Mouse (Mus musculus) kidney, embryonic 14.5 days (tissue): Measurements from ENCODE around the gene Cct7. TPM values are rescaled to one million over a fixed set of nuclear protein-coding genes. Genes with fewer than 3 reads are reported as not detected.
A peak's percentile ranks its signal among the peaks of the same experiment; 100 is the strongest.

Experiments
- ATAC-seq: fragments of 200-750 bp; cut with Nextera tagmentation; 2 replicates; pipeline ENCODE4 v1.8.0; 2017; ENCODE audit warnings: moderate number of reproducible peaks, mild to moderate bottlenecking, moderate TSS enrichment, moderate library complexity; ENCODE audit not compliant: low FRiP score, low TSS enrichment
- H3K27ac ChIP-seq: fragments of 300-500 bp; sonication (generic); 2 replicates; pipeline ENCODE4 v1.5.1; 2014; ENCODE audit warnings: low read depth, mild to moderate bottlenecking, low read length, moderate library complexity, mixed read lengths
- H3K27me3 ChIP-seq: fragments of 300-500 bp; sonication (generic); 2 replicates; pipeline ENCODE4 v1.6.1; 2014; ENCODE audit warnings: mild to moderate bottlenecking, low read length; ENCODE audit not compliant: control insufficient read depth, insufficient read depth
- H3K36me3 ChIP-seq: fragments of 300-500 bp; sonication (generic); 2 replicates; pipeline ENCODE4 v1.6.1; 2014; ENCODE audit warnings: low read length, mixed read lengths; ENCODE audit not compliant: control insufficient read depth, insufficient read depth
- H3K4me1 ChIP-seq: fragments of 300-500 bp; sonication (generic); 2 replicates; pipeline ENCODE4 v1.6.1; 2014; ENCODE audit warnings: low read length, mixed read lengths; ENCODE audit not compliant: control insufficient read depth, insufficient read depth
- H3K4me2 ChIP-seq: fragments of 300-500 bp; sonication (generic); replicated peaks from 2 replicates; pipeline ENCODE4 v1.6.1; 2014; ENCODE audit warnings: low read depth, mild to moderate bottlenecking, low read length
- H3K4me3 ChIP-seq: fragments of 300-500 bp; sonication (generic); 2 replicates; pipeline ENCODE4 v1.5.1; 2014; ENCODE audit warnings: mild to moderate bottlenecking, low read length
- H3K9ac ChIP-seq: fragments of 300-500 bp; sonication (generic); 2 replicates; pipeline ENCODE4 v1.6.1; 2014; ENCODE audit warnings: low read depth, mild to moderate bottlenecking, low read length, moderate library complexity
- H3K9me3 ChIP-seq: fragments of 300-500 bp; sonication (generic); 2 replicates; pipeline ENCODE4 v1.6.1; 2016; ENCODE audit warnings: low read length; ENCODE audit not compliant: control insufficient read depth
- WGBS: fragments of 180-500 bp; shearing (Covaris S2); extraction: QIAGEN DNeasy Blood & Tissue Kit; methylation state at CpG from one replicate; pipeline ENCODE4 v1.1.7; 2014; 5-methylcytosine and 5-hydroxymethylcytosine counted together
- polyA plus RNA-seq: library from polyadenylated mRNA; unstranded; fragments of >200 nt; fragmentation: Nextera tagmentation; extraction: Ambion mirVana; gene quantifications from 2 replicates; pipeline ENCODE4 v1.2.1, GENCODE M21; 2014

Gene Cct7
- polyA plus RNA-seq, 1 experiment from 2014 or later = 576 TPM

- Histone ChIP-seq H3K9me3 (no peaks in the 10 kb centered on the region), H3K27ac (no peak overlapping the region), H3K9ac (peak overlapping the region; percentile 84), H3K27me3 (no peaks in the 10 kb centered on the region), H3K36me3 (no peaks in the 10 kb centered on the region), H3K4me2 (peak overlapping the region; percentile 77), H3K4me1 (0 out of 2 replicates have a peak, but pooled peaks cover 4% of the 10 kb centered on the region), H3K4me3 (peak overlapping the region; percentile 97)
- no peak for ATAC-seq
- WGBS = 42% methylated on average over 8 of the region's 8 CpGs
Measured at GRCm38 (mm10) chr6:85431274-85431841, 20.0 kb upstream of the Cct7 start.

DNA sequence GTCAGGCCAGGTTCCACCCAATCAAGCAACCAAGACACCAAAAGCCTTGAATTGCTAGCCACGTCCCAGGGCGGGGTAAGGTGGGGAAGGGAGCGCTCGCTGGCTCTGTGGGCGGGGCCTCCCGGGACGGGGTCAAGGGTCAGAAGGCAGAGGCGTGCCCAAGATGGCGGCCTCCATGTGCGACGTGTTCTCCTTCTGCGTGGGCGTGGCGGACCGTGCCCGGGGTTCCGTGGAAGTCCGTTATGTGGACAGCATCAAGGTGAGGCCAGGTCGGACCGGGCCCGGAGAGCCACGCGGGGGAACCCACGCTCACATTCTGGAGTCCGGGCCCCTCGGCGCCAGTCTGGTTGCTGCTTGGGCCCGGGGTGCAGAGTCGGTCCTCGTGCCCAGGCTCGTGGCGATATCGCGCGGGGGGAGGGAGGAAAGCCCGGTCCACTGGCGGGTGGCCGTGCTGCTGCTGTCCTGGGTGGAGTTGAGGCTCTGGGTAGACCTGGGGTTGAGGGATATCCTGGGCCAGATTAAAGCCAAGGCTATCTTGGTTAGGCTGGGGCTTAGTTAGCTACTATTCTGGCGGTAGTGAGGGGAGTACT, 19.4 kb upstream of the Cct7 start, which contains the start of gene Smyd5:
Gene Smyd5, plus strand, starts transcription at position 148 of the 590 bp plus-strand sequence.
- Histone ChIP-seq H3K4me2 (peak within 1 kb of the TSS; percentile 77), H3K36me3 (no peaks in the 10 kb centered on the region), H3K27ac (no peak within 1 kb of the TSS), H3K27me3 (no peaks in the 10 kb centered on the region), H3K9ac (peak within 1 kb of the TSS; percentile 84), H3K9me3 (no peaks in the 10 kb centered on the region), H3K4me3 (peak within 1 kb of the TSS; percentile 97), H3K4me1 (0 out of 2 replicates have a peak, but pooled peaks cover 4% of the 10 kb centered on the region)
- under 1% methylated on average over 39 of the region's 39 CpGs for WGBS
- ATAC-seq = peak; percentile 83

DNA sequence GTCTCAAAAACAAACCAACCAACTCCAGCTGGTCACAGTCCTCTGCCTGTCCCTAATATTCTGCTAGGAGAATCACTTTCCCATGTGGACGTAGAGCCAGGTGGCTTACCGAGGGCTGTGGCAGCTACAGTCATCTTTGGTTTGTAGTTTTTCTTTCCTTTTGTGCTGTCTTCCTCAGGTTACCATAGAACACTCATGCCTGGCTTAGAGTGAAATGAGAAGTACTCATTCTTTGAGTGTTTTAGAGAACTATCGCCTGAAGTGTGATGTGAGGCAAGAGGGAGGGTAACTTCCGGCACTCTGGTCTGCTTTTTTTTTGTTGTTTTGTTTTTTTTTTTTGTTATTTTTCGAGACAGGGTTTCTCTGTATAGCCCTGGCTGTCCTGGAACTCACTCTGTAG, 17.4 kb upstream of the Cct7 start:
- Histone ChIP-seq H3K36me3 (0 out of 2 replicates have a peak, but pooled peaks cover 4% of the 10 kb centered on the region), H3K4me2 (no peak overlapping the region), H3K27me3 (no peaks in the 10 kb centered on the region), H3K9ac (no peak overlapping the region), H3K27ac (no peak overlapping the region), H3K4me1 (0 out of 2 replicates have a peak, but pooled peaks cover 4% of the 10 kb centered on the region), H3K4me3 (no peak overlapping the region), H3K9me3 (no peaks in the 10 kb centered on the region)
- 77% methylated on average over 5 of the region's 5 CpGs for WGBS
- ATAC-seq = no peak

- peaks cover 27% of the 10 kb centered on the region for H3K36me3 ChIP-seq
- H3K4me1 ChIP-seq = 0 out of 2 replicates have a peak, but pooled peaks cover 4% of the 10 kb centered on the region
- no peak for ATAC-seq
- 78% methylated on average over 1 of the region's 1 CpGs for WGBS
- no peak overlapping the region for H3K4me2 ChIP-seq
- H3K27ac ChIP-seq = no peak overlapping the region
- no peaks in the 10 kb centered on the region for H3K27me3 ChIP-seq
- H3K9me3 ChIP-seq = no peaks in the 10 kb centered on the region
- H3K9ac ChIP-seq = no peak overlapping the region
- H3K4me3 ChIP-seq = no peak overlapping the region
Measured at GRCm38 (mm10) chr6:85436204-85436603, 15.1 kb upstream of the Cct7 start.

GRCm38 (mm10) chr6:85436631-85437030, 14.7 kb upstream of the Cct7 start:
- no peak overlapping the region for H3K4me2 ChIP-seq
- 0 out of 2 replicates have a peak, but pooled peaks cover 4% of the 10 kb centered on the region for H3K4me1 ChIP-seq
- H3K9ac ChIP-seq = no peak overlapping the region
- peaks cover 31% of the 10 kb centered on the region for H3K36me3 ChIP-seq
- no peak for ATAC-seq
- 92% methylated on average over 5 of the region's 6 CpGs for WGBS
- no peaks in the 10 kb centered on the region for H3K27me3 ChIP-seq
- H3K9me3 ChIP-seq = no peaks in the 10 kb centered on the region
- H3K27ac ChIP-seq = no peak overlapping the region
- H3K4me3 ChIP-seq = no peak overlapping the region

- Histone ChIP-seq H3K36me3 (peaks cover 65% of the 10 kb centered on the region), H3K4me1 (peaks cover 7% of the 10 kb centered on the region; the same call in 1 of the 2 replicates), H3K9me3 (no peaks in the 10 kb centered on the region), H3K27ac (no peak overlapping the region), H3K27me3 (no peaks in the 10 kb centered on the region), H3K9ac (no peak overlapping the region), H3K4me3 (no peak overlapping the region), H3K4me2 (no peak overlapping the region)
- ATAC-seq = no peak
- WGBS = 87% methylated on average over 4 of the region's 4 CpGs
Measured at GRCm38 (mm10) chr6:85441142-85441541, 10.2 kb upstream of the Cct7 start.

- peaks cover 74% of the 10 kb centered on the region for H3K36me3 ChIP-seq
- WGBS = 81% methylated on average over 3 of the region's 3 CpGs
Measured at GRCm38 (mm10) chr6:85443488-85444233, 7.7 kb upstream of the Cct7 start.

GRCm38 (mm10) chr6:85444266-85444965, 6.9 kb upstream of the Cct7 start:
- Histone ChIP-seq H3K27me3 (no peaks in the 10 kb centered on the region), H3K4me3 (no peak overlapping the region), H3K27ac (no peak overlapping the region), H3K36me3 (peaks cover 66% of the 10 kb centered on the region), H3K9ac (no peak overlapping the region), H3K4me2 (no peak overlapping the region), H3K4me1 (peaks cover 7% of the 10 kb centered on the region; the same call in 1 of the 2 replicates), H3K9me3 (no peaks in the 10 kb centered on the region)
- ATAC-seq = no peak
- WGBS = 83% methylated on average over 8 of the region's 8 CpGs

More at GRCm38 (mm10) chr6:85443488-85444233, 7.7 kb upstream of the Cct7 start:
- Histone ChIP-seq H3K4me2 (no peak overlapping the region), H3K27me3 (no peaks in the 10 kb centered on the region), H3K4me3 (no peak overlapping the region), H3K4me1 (peaks cover 7% of the 10 kb centered on the region; the same call in 1 of the 2 replicates), H3K9ac (no peak overlapping the region), H3K9me3 (no peaks in the 10 kb centered on the region), H3K27ac (no peak overlapping the region)
- ATAC-seq = no peak
